Mouse (Mus musculus): ENCODE results near the gene Zscan12.
"Not testable (repeated sequence)": the region's sequence is repeated elsewhere in the genome, so short reads cannot be mapped to it uniquely, and the experiment has no call there.

Gene Zscan12

GRCm38 (mm10) chr13:21362621-21363248 is at the start of gene Zscan12:
TSS of gene Zscan12 (plus strand) at chr13:21362820.
- DNase-seq (ENCODE audit: low read depth, low spot score): peak; percentile 92

GRCm38 (mm10) chr13:21312854-21313253 is 49.8 kb upstream of the Zscan12 start:
- DNase-seq (ENCODE audit: low read depth, low spot score): no peak

GRCm38 (mm10) chr13:21313903-21314302 is 48.7 kb upstream of the Zscan12 start:
- no peak for DNase-seq (ENCODE audit: low read depth, low spot score)

- DNase-seq (ENCODE audit: low read depth, low spot score): no peak
These were observed 42.4 kb upstream of the Zscan12 start for GRCm38 (mm10) chr13:21320262-21320661.

- no peak for DNase-seq (ENCODE audit: low read depth, low spot score)
These were observed 40.6 kb upstream of the Zscan12 start for GRCm38 (mm10) chr13:21321890-21322494.

- no peak for DNase-seq (ENCODE audit: low read depth, low spot score)
These were observed 39.9 kb upstream of the Zscan12 start for GRCm38 (mm10) chr13:21322509-21323375.

- DNase-seq (ENCODE audit: low read depth, low spot score): no peak
These were observed 39.2 kb upstream of the Zscan12 start for GRCm38 (mm10) chr13:21323405-21323804.

- DNase-seq (ENCODE audit: low read depth, low spot score): no peak
These were observed 36.4 kb upstream of the Zscan12 start for GRCm38 (mm10) chr13:21326191-21326590.

- peak; percentile 25 for DNase-seq (ENCODE audit: low read depth, low spot score)
These were observed 35.9 kb upstream of the Zscan12 start for GRCm38 (mm10) chr13:21326657-21327211.

- no peak for DNase-seq (ENCODE audit: low read depth, low spot score)
These were observed 35.2 kb upstream of the Zscan12 start for GRCm38 (mm10) chr13:21327424-21327823.

- DNase-seq (ENCODE audit: low read depth, low spot score): no peak
These were observed 16.0 kb upstream of the Zscan12 start, which contains the start of gene Olfr1367 for GRCm38 (mm10) chr13:21346610-21347009. TSS of gene Olfr1367 (plus strand) at chr13:21346910.

- DNase-seq (ENCODE audit: low read depth, low spot score): no peak
These were observed 12.0 kb upstream of the Zscan12 start for GRCm38 (mm10) chr13:21350593-21350992.

- DNase-seq (ENCODE audit: low read depth, low spot score): no peak
These were observed 1.1 kb downstream of the Zscan12 start for GRCm38 (mm10) chr13:21363719-21364118.

- no peak for DNase-seq (ENCODE audit: low read depth, low spot score)
These were observed 4.0 kb downstream of the Zscan12 start for GRCm38 (mm10) chr13:21366635-21367034.

- DNase-seq (ENCODE audit: low read depth, low spot score): no peak
These were observed 10.1 kb downstream of the Zscan12 start for GRCm38 (mm10) chr13:21372700-21373099.

- DNase-seq (ENCODE audit: low read depth, low spot score): no peak
These were observed 15.2 kb downstream of the Zscan12 start for GRCm38 (mm10) chr13:21377773-21378172.

GRCm38 (mm10) chr13:21395211-21395610 is 32.6 kb downstream of the Zscan12 start:
- no peak for DNase-seq (ENCODE audit: low read depth, low spot score)

GRCm38 (mm10) chr13:21395623-21396022 is 33.0 kb downstream of the Zscan12 start:
- DNase-seq (ENCODE audit: low read depth, low spot score): no peak

- not testable (repeated sequence) for DNase-seq (ENCODE audit: low read depth, low spot score)
These were observed 33.4 kb downstream of the Zscan12 start for GRCm38 (mm10) chr13:21396048-21396447.

- DNase-seq (ENCODE audit: low read depth, low spot score): no peak
These were observed 34.9 kb downstream of the Zscan12 start for GRCm38 (mm10) chr13:21397486-21397885.

GRCm38 (mm10) chr13:21401166-21401565 is 38.5 kb downstream of the Zscan12 start:
- no peak for DNase-seq (ENCODE audit: low read depth, low spot score)

Data from skeletal muscle tissue, adult 2 months (tissue).